Mouse (Mus musculus): ENCODE measurements at regions not wholly inside any gene's neighbourhood (a gene's known extent, or its start where the extent isn't known, plus 50 kb on each side); places are given as distances from the start of the nearest gene placed in this dataset.

DNA sequence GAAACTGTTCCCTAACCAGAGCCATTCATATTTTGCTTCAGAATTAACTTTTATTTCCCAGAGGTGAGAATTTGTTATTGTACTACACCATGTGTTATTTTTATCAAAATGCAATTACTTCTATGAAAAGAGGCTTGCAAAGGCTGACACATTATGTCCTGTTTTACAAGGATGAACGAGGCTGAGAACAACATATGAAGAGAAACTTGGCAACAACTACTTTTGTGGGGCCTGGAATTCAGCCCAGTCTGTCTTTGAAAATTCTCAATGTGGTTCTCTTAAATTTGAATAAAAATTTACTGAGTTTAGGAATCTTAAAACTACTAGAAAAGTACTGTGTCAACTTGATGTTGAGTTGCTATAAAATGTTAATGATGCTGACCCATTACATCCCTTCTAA is 85.6 kb upstream of the Galntl6 start:
- peak; percentile 4 to 15 for DNase-seq (ENCODE audit: low spot score in 2 of 2)

Data from frontal cortex, postnatal 14 days (tissue).